Mouse (Mus musculus) lung, postnatal 0 days (tissue): ENCODE results near the gene Gadd45gip1.
"Not testable (repeated sequence)": the region's sequence is repeated elsewhere in the genome, so short reads cannot be mapped to it uniquely, and the experiment has no call there.

Experiments
- CTCF ChIP-seq: IDR thresholded peaks from 2 replicates; pipeline ENCODE4 v1.5.1; 2016; ENCODE audit warnings: antibody characterized with exemption, mild to moderate bottlenecking
- EP300 ChIP-seq: IDR thresholded peaks from 2 replicates; pipeline ENCODE4 v1.6.1; 2016; ENCODE audit warnings: antibody characterized with exemption, mild to moderate bottlenecking, control low read depth

DNA sequence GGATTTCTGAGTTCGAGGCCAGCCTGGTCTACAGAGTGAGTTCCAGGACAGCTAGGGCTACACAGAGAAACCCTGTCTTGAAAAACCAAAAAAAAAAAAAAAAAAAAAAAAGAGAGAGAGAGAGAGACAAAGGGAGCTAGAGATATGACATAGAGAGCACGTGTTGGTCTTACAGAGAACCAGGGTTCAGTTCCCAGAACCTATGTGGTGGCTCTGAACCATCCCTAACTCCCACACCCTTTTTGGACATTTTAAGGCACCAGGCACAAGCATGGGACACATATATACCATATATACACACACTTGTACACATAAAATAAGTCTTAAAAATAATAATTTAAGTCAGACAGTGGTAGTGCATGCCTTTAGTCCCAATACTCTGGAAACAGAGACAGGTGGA lies 4.8 kb upstream of the Gadd45gip1 start:
- TF ChIP-seq CTCF, EP300: not testable (repeated sequence)
